Comparison of ENCODE assay signal across 8 mouse cellular contexts in genomic region chr9:18473324-18474128, GRCm38 (mm10). TPM values are rescaled to one million over a fixed set of nuclear protein-coding genes. Genes with fewer than 3 reads are reported as not detected.
DNase-seq lines count a peak whose midpoint lies in the region; ATAC-seq and TF ChIP-seq lines count a peak whose summit lies in the region.

No protein-coding gene starts in this region.

- H3K4me1 ChIP-seq in bone marrow macrophage, adult 2 months (ENCODE audit: control insufficient read depth, insufficient read depth, low read length) = peaks cover 4% of the 10 kb centered on the region
- H3K4me1 ChIP-seq in embryonic facial prominence, embryonic 15.5 days = no peaks in the 10 kb centered on the region
- H3K4me1 ChIP-seq in heart, adult 2 months (ENCODE audit: control insufficient read depth, insufficient read depth, low read length) = no peaks in the 10 kb centered on the region
- H3K4me1 ChIP-seq in kidney, adult 2 months (ENCODE audit: control insufficient read depth, insufficient read depth, low read length) = no peaks in the 10 kb centered on the region
- 0 out of 2 replicates have a peak, but pooled peaks cover 3% of the 10 kb centered on the region for H3K4me1 ChIP-seq in limb, embryonic 11.5 days (ENCODE audit: control insufficient read depth, insufficient read depth, low read length)
- peaks cover 16% of the 10 kb centered on the region for H3K4me1 ChIP-seq in midbrain, embryonic 13.5 days (replicated peaks)
- H3K4me1 ChIP-seq in small intestine, adult 2 months (ENCODE audit: control insufficient read depth, insufficient read depth, insufficient read length, low read length) = no peaks in the 10 kb centered on the region; the same call in 1 of the 2 replicates

- H3K9me3 ChIP-seq in embryonic facial prominence, embryonic 15.5 days (replicated peaks) = no peaks in the 10 kb centered on the region
- no peaks in the 10 kb centered on the region for H3K9me3 ChIP-seq in limb, embryonic 11.5 days (ENCODE audit: control insufficient read depth, low read length)
- H3K9me3 ChIP-seq in midbrain, embryonic 13.5 days = no peaks in the 10 kb centered on the region

- H3K4me3 ChIP-seq in bone marrow macrophage, adult 2 months (ENCODE audit: insufficient read depth, low read length) = peak overlapping the region; percentile 78
- peak overlapping the region; percentile 76 for H3K4me3 ChIP-seq in embryonic facial prominence, embryonic 15.5 days (replicated peaks)
- peak overlapping the region; percentile 48 for H3K4me3 ChIP-seq in heart, adult 2 months
- peak overlapping the region; percentile 83 for H3K4me3 ChIP-seq in kidney, adult 2 months (ENCODE audit: insufficient read depth, low read depth, low read length)
- peak overlapping the region; percentile 53 for H3K4me3 ChIP-seq in limb, embryonic 11.5 days (ENCODE audit: low read depth, low read length)
- peak overlapping the region; percentile 61 for H3K4me3 ChIP-seq in midbrain, embryonic 13.5 days (replicated peaks)
- peak overlapping the region; percentile 75 for H3K4me3 ChIP-seq in small intestine, adult 2 months (ENCODE audit: low read depth, low read length)

- H3K27me3 ChIP-seq in embryonic facial prominence, embryonic 15.5 days = no peaks in the 10 kb centered on the region
- H3K27me3 ChIP-seq in heart, adult 2 months (ENCODE audit: control insufficient read depth, insufficient read depth, low read length) = no peaks in the 10 kb centered on the region
- H3K27me3 ChIP-seq in kidney, adult 2 months (replicated peaks; ENCODE audit: control insufficient read depth, insufficient read depth, low read length) = no peaks in the 10 kb centered on the region
- no peaks in the 10 kb centered on the region for H3K27me3 ChIP-seq in limb, embryonic 11.5 days (ENCODE audit: control insufficient read depth, insufficient read depth, low read length)
- H3K27me3 ChIP-seq in midbrain, embryonic 13.5 days = peaks cover 12% of the 10 kb centered on the region; the same call in 1 of the 2 replicates
- no peaks in the 10 kb centered on the region for H3K27me3 ChIP-seq in small intestine, adult 2 months (ENCODE audit: control insufficient read depth, insufficient read depth, low read length)

- peak overlapping the region; percentile 65 for H3K4me2 ChIP-seq in embryonic facial prominence, embryonic 15.5 days (replicated peaks)
- peak overlapping the region; percentile 67 for H3K4me2 ChIP-seq in limb, embryonic 11.5 days (ENCODE audit: low read depth, severe bottlenecking)
- peak overlapping the region; percentile 63 for H3K4me2 ChIP-seq in midbrain, embryonic 13.5 days (replicated peaks)

- ATAC-seq in embryonic facial prominence, embryonic 15.5 days (ENCODE audit: insufficient number of reproducible peaks, low FRiP score, low TSS enrichment, low read depth) = peak; percentile 95
- peak; percentile 97 for ATAC-seq in limb, embryonic 11.5 days (ENCODE audit: insufficient number of reproducible peaks, low FRiP score, low TSS enrichment, low read depth)
- ATAC-seq in midbrain, embryonic 13.5 days = peak; percentile 99

- H3K9ac ChIP-seq in embryonic facial prominence, embryonic 15.5 days = peak overlapping the region; percentile 47
- peak overlapping the region; percentile 82 for H3K9ac ChIP-seq in heart, adult 2 months (ENCODE audit: low read depth, low read length)
- peak overlapping the region; percentile 65 for H3K9ac ChIP-seq in limb, embryonic 11.5 days (ENCODE audit: low read length)
- peak overlapping the region; percentile 75 for H3K9ac ChIP-seq in midbrain, embryonic 13.5 days (replicated peaks)

- H3K27ac ChIP-seq in bone marrow macrophage, adult 2 months (ENCODE audit: insufficient read depth, low read depth, low read length) = peak overlapping the region; percentile 82
- peak overlapping the region; percentile 87 for H3K27ac ChIP-seq in embryonic facial prominence, embryonic 15.5 days (replicated peaks)
- H3K27ac ChIP-seq in heart, adult 2 months = peak overlapping the region; percentile 56
- H3K27ac ChIP-seq in kidney, adult 2 months (ENCODE audit: insufficient read depth, low read depth, low read length) = peak overlapping the region; percentile 42
- H3K27ac ChIP-seq in limb, embryonic 11.5 days (replicated peaks; ENCODE audit: low read depth, low read length) = peak overlapping the region; percentile 72
- peak overlapping the region; percentile 95 for H3K27ac ChIP-seq in midbrain, embryonic 13.5 days
- H3K27ac ChIP-seq in small intestine, adult 2 months (ENCODE audit: insufficient read depth, low read depth, low read length) = peak overlapping the region; percentile 17

- no peak for TF ChIP-seq EP300 in heart, adult 2 months (IDR thresholded peaks at IDR 0.05; ENCODE audit: insufficient read depth, low read depth, low read length)

- WGBS in embryonic facial prominence, embryonic 15.5 days = 3% methylated on average over 37 of the region's 39 CpGs
- 4% methylated on average over 39 of the region's 39 CpGs for WGBS in heart, adult 2 months
- 5% methylated on average over 39 of the region's 39 CpGs for WGBS in kidney, adult 2 months
- WGBS in limb, embryonic 11.5 days = 6% methylated on average over 39 of the region's 39 CpGs
- WGBS in midbrain, embryonic 13.5 days = 4% methylated on average over 39 of the region's 39 CpGs
- 3% methylated on average over 39 of the region's 39 CpGs for WGBS in small intestine, adult 2 months

- TF ChIP-seq CTCF in bone marrow macrophage, adult 2 months (IDR thresholded peaks at IDR 0.05; ENCODE audit: low read depth, low read length) = no peak
- TF ChIP-seq CTCF in heart, adult 2 months (IDR thresholded peaks at IDR 0.05) = peak; percentile 20; the same call in 1 of the 2 replicates
- no peak for TF ChIP-seq CTCF in kidney, adult 2 months (conservative IDR thresholded peaks at IDR 0.05; ENCODE audit: insufficient read depth, insufficient read length, low read depth, low read length)
- no peak for TF ChIP-seq CTCF in small intestine, adult 2 months (IDR thresholded peaks at IDR 0.05; ENCODE audit: extremely low read depth, insufficient read length, insufficient replicate concordance, low read depth, low read length)

- no peaks in the 10 kb centered on the region for H3K36me3 ChIP-seq in embryonic facial prominence, embryonic 15.5 days
- no peaks in the 10 kb centered on the region for H3K36me3 ChIP-seq in heart, adult 2 months (ENCODE audit: control insufficient read depth, insufficient read depth, low read length)
- no peaks in the 10 kb centered on the region for H3K36me3 ChIP-seq in kidney, adult 2 months (ENCODE audit: control insufficient read depth, insufficient read depth, low read length)
- no peaks in the 10 kb centered on the region for H3K36me3 ChIP-seq in limb, embryonic 11.5 days (ENCODE audit: control insufficient read depth, insufficient read depth, low read length)
- peaks cover 16% of the 10 kb centered on the region for H3K36me3 ChIP-seq in midbrain, embryonic 13.5 days
- H3K36me3 ChIP-seq in small intestine, adult 2 months (ENCODE audit: control insufficient read depth, insufficient read depth, low read length) = no peaks in the 10 kb centered on the region

- no peak for TF ChIP-seq POLR2A in bone marrow macrophage, adult 2 months (IDR thresholded peaks at IDR 0.05; ENCODE audit: borderline replicate concordance, low read depth, low read length)
- peak; percentile 73 for TF ChIP-seq POLR2A in heart, adult 2 months (IDR thresholded peaks at IDR 0.05; ENCODE audit: insufficient read depth, low read depth, low read length)
- TF ChIP-seq POLR2A in kidney, adult 2 months (IDR thresholded peaks at IDR 0.05; ENCODE audit: low read depth, low read length) = no peak
- no peak; the same call in 1 of the 2 replicates for TF ChIP-seq POLR2A in small intestine, adult 2 months (IDR thresholded peaks at IDR 0.05; ENCODE audit: low read depth, low read length)

- no peaks in the 10 kb centered on the region for H3K79me2 ChIP-seq in heart, adult 2 months (replicated peaks; ENCODE audit: control insufficient read depth, insufficient read depth, low read length)

- intact Hi-C loops in heart, adult 2 months (cut with DNase I) = loop anchor here (5.0 kb wide), 1 partner anchor 181 kb away; the partner anchor contains the start of gene Chordc1

- DNase-seq in 3T3-L1 (ENCODE audit: low read depth, low spot score) = peak; percentile 90
- peak; percentile 76 to 77 for DNase-seq in heart, adult 2 months
- peak; percentile 65 for DNase-seq in kidney, adult 2 months
- DNase-seq in limb, embryonic 11.5 days (ENCODE audit: low spot score) = peak; percentile 90

RNA-seq across cellular contexts. Expression of gene Zfp558, which starts 4.5 kb away (rescaled TPM):
- 0.69 and 1.4 TPM in 2 replicates for polyA plus RNA-seq in bone marrow macrophage, adult 2 months (2012; ENCODE audit: insufficient read depth, insufficient read length, missing spikeins)
- polyA plus RNA-seq in embryonic facial prominence, embryonic 15.5 days (2015; fragmentation: Nextera tagmentation; extraction: Ambion mirVana) = 4.1 and 6.2 TPM in 2 replicates
- total RNA-seq in heart, adult 2 months (2021) = 1 to 10 TPM; 1.0 to 1.1 TPM
- polyA plus RNA-seq in heart, adult 2 months (2012; rRNA removed) = 0.04 and 1.5 TPM in 2 replicates
- polyA plus RNA-seq in kidney, adult 2 months (2012; rRNA removed) = 0.23 and 0.44 TPM in 2 replicates
- 11.7 and 14.4 TPM in 2 replicates for polyA plus RNA-seq in limb, embryonic 11.5 days (2014; fragmentation: Nextera tagmentation; extraction: Ambion mirVana)
- polyA plus RNA-seq in midbrain, embryonic 13.5 days (2015; fragmentation: Nextera tagmentation; extraction: Ambion mirVana) = 45.2 and 46.7 TPM in 2 replicates
- polyA plus RNA-seq in small intestine, adult 2 months (2012; rRNA removed) = 0.37 TPM in 1 of 2 replicates, not detected in the other

RNA-seq across cellular contexts. Expression of gene Mbd3l1, which starts 4.6 kb away (rescaled TPM):
- not detected in 2 replicates for polyA plus RNA-seq in bone marrow macrophage, adult 2 months (2012; ENCODE audit: insufficient read depth, insufficient read length, missing spikeins)
- not detected in 2 replicates for polyA plus RNA-seq in embryonic facial prominence, embryonic 15.5 days (2015; fragmentation: Nextera tagmentation; extraction: Ambion mirVana)
- total RNA-seq in heart, adult 2 months (2021) = not detected
- polyA plus RNA-seq in heart, adult 2 months (2012; rRNA removed) = not detected in 2 replicates
- polyA plus RNA-seq in kidney, adult 2 months (2012; rRNA removed) = not detected in 2 replicates
- not detected in 2 replicates for polyA plus RNA-seq in limb, embryonic 11.5 days (2014; fragmentation: Nextera tagmentation; extraction: Ambion mirVana)
- not detected in 2 replicates for polyA plus RNA-seq in midbrain, embryonic 13.5 days (2015; fragmentation: Nextera tagmentation; extraction: Ambion mirVana)
- not detected in 2 replicates for polyA plus RNA-seq in small intestine, adult 2 months (2012; rRNA removed)

RNA-seq across cellular contexts. Expression of gene Mbd3l2, which starts 43.1 kb away (rescaled TPM):
- polyA plus RNA-seq in bone marrow macrophage, adult 2 months (2012; ENCODE audit: insufficient read depth, insufficient read length, missing spikeins) = not detected in 2 replicates
- polyA plus RNA-seq in embryonic facial prominence, embryonic 15.5 days (2015; fragmentation: Nextera tagmentation; extraction: Ambion mirVana) = not detected in 2 replicates
- total RNA-seq in heart, adult 2 months (2021) = not detected
- polyA plus RNA-seq in heart, adult 2 months (2012; rRNA removed) = not detected in 2 replicates
- polyA plus RNA-seq in kidney, adult 2 months (2012; rRNA removed) = not detected in 2 replicates
- 0.09 and 0.12 TPM in 2 replicates for polyA plus RNA-seq in limb, embryonic 11.5 days (2014; fragmentation: Nextera tagmentation; extraction: Ambion mirVana)
- polyA plus RNA-seq in midbrain, embryonic 13.5 days (2015; fragmentation: Nextera tagmentation; extraction: Ambion mirVana) = 0.07 and 0.09 TPM in 2 replicates
- polyA plus RNA-seq in small intestine, adult 2 months (2012; rRNA removed) = not detected in 2 replicates

Comparison
In these comparisons a context has a peak if more than half of its experiments do, and no peak if none do; other contexts are left out.
1. Peak in every context shown above with its lines: DNase-seq, ATAC-seq, H3K4me3 ChIP-seq and H3K27ac ChIP-seq.
2. H3K27ac ChIP-seq: peak in every context shown above with its lines; median percentile 95 in midbrain, embryonic 13.5 days; 87 in embryonic facial prominence, embryonic 15.5 days; 82 in bone marrow macrophage, adult 2 months; 72 in limb, embryonic 11.5 days; 56 in heart, adult 2 months; 42 in kidney, adult 2 months; 17 in small intestine, adult 2 months.